ENCODE assay signal across 11 mouse cellular contexts in genomic region chr6:100558057-100558456, GRCm38 (mm10).
DNase-seq lines count a peak whose midpoint lies in the region; ATAC-seq and TF ChIP-seq lines count a peak whose summit lies in the region.
"Had no signal": no experiment of that assay in that cellular context is flagged by ENCODE, and none has a peak within 500 bp of the region (broad histone marks: within the 10 kb centered on the region; RNA-seq: fewer than 3 reads in every experiment).

No protein-coding gene starts in this region.

- TF ChIP-seq CTCF in lung, adult 2 months (IDR thresholded peaks at IDR 0.05; ENCODE audit: insufficient read depth, low read length): no peak

- 69% methylated on average over 8 of the region's 8 CpGs for WGBS in lung, adult 2 months

- intact Hi-C loops in heart, postnatal 10 days (cut with DNase I): no loop called here

- TF ChIP-seq POLR2A in lung, adult 2 months (IDR thresholded peaks at IDR 0.05; ENCODE audit: borderline replicate concordance, extremely low read depth, low read depth, low read length): no peak

- peaks cover 4% of the 10 kb centered on the region; the same call in 1 of the 2 replicates for H3K4me1 ChIP-seq in lung, adult 2 months (ENCODE audit: control insufficient read depth, insufficient read depth, low read length)

- no peak overlapping the region for H3K4me3 ChIP-seq in lung, adult 2 months (replicated peaks; ENCODE audit: extremely low read depth, low read depth, low read length)
- H3K4me3 ChIP-seq: embryonic facial prominence, embryonic 13.5 days; heart, embryonic 15.5 days; midbrain, embryonic 12.5 days had no signal

- peak; percentile 87 for DNase-seq in heart, adult 11 months
- no peak for DNase-seq in heart, postnatal 10 days
- DNase-seq in fat pad, adult 2 months (ENCODE audit: extremely low read depth, low read depth, low spot score): peak; percentile 8
- peak; percentile 77 to 79 for DNase-seq in layer of hippocampus, adult 8-10 months (ENCODE audit: low spot score in 2 of 2)
- peak; percentile 85 to 87 for DNase-seq in right cerebral cortex, adult 2 months (ENCODE audit: low spot score in 2 of 2)
- DNase-seq in lung, adult 2 months: no peak
- DNase-seq in c-Kit-positive CD71-positive TER-119-positive erythroid progenitor cells, embryonic 14.5 days (ENCODE audit: low spot score): no peak

- ATAC-seq in granulocyte monocyte progenitor cell, adult 5-6 weeks (replicated peaks; ENCODE audit: poor library complexity, severe bottlenecking): no peak

Comparison
In these comparisons a context has a peak if more than half of its experiments do, and no peak if none do; other contexts are left out.
1. DNase-seq: peak in heart, adult 11 months (single experiment), fat pad, adult 2 months (single experiment), layer of hippocampus, adult 8-10 months (2 of 2) and right cerebral cortex, adult 2 months (2 of 2); none in heart, postnatal 10 days (0 of 2), lung, adult 2 months (single experiment) and c-Kit-positive CD71-positive TER-119-positive erythroid progenitor cells, embryonic 14.5 days (single experiment).